Mouse (Mus musculus) small intestine, adult 2 months (tissue): ENCODE measurements around the gene Pcsk4. TPM values are rescaled to one million over a fixed set of nuclear protein-coding genes. Genes with fewer than 3 reads are reported as not detected.

Source experiments
- H3K27ac ChIP-seq: fragments of 200-500 bp; 2 replicates; pipeline ENCODE4 v1.5.1; 2012; ENCODE audit warnings: low read depth, low read length, control low read depth, inconsistent platforms; ENCODE audit not compliant: insufficient read depth
- H3K27me3 ChIP-seq: fragments of 200-500 bp; 2 replicates; pipeline ENCODE4 v1.6.1; 2012; ENCODE audit warnings: mild to moderate bottlenecking, moderate library complexity, low read length, inconsistent platforms; ENCODE audit not compliant: control insufficient read depth, insufficient read depth
- H3K36me3 ChIP-seq: fragments of 200-500 bp; 2 replicates; pipeline ENCODE4 v1.6.1; 2012; ENCODE audit warnings: mild to moderate bottlenecking, low read length, control low read depth, inconsistent platforms; ENCODE audit not compliant: control insufficient read depth, insufficient read depth
- H3K4me1 ChIP-seq: fragments of 200-500 bp; 2 replicates; pipeline ENCODE4 v1.6.1; 2012; ENCODE audit warnings: low read length, inconsistent platforms, mixed read lengths; ENCODE audit not compliant: control insufficient read depth, insufficient read depth, insufficient read length
- H3K4me3 ChIP-seq: fragments of 200-500 bp; 2 replicates; pipeline ENCODE4 v1.5.1; 2012; ENCODE audit warnings: low read depth, mild to moderate bottlenecking, control low read depth, inconsistent platforms, low read length, moderate library complexity
- CTCF ChIP-seq: fragments of 200-500 bp; IDR thresholded peaks from 2 replicates; pipeline ENCODE4 v1.5.1; 2012; ENCODE audit warnings: low read depth, mild to moderate bottlenecking, control low read depth, inconsistent platforms, low read length, moderate library complexity, mixed read lengths; ENCODE audit not compliant: insufficient replicate concordance, insufficient read length; ENCODE audit errors: extremely low read depth
- POLR2A ChIP-seq: fragments of 200-500 bp; IDR thresholded peaks from 2 replicates; pipeline ENCODE4 v1.6.1; 2012; ENCODE audit warnings: low read depth, mild to moderate bottlenecking, control low read depth, inconsistent platforms, low read length, moderate library complexity
- WGBS: fragments of 180-500 bp; shearing (Covaris S2); methylation state at CpG from one replicate; pipeline ENCODE4 v1.1.7; 2018; 5-methylcytosine and 5-hydroxymethylcytosine counted together
- polyA plus RNA-seq: library from polyadenylated mRNA; depleted of rRNA; stranded (reverse); fragments of >200 nt; gene quantifications from 2 replicates; pipeline ENCODE4 v1.2.3, GENCODE M21; 2012; rRNA removed

Pcsk4 gene
- polyA plus RNA-seq, 1 experiment, result 27.0 TPM

DNA sequence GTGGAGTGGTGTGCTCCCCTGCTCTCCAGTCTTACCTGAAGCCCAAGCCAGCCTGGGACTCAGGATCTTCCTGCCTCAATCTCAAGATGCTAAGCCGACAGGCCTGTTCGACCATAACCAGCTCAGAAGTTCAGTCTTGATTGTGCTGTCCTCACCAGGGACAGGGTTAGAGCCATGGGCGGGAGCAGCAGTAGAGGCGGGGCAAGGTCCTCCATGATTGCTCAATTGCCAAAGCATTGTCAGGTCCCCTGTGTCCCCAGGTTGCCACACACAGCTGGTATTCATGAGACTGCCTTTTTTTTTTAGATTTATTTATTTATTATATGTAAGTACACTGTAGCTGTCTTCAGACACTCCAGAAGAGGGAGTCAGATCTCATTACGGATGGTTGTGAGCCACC lies 53.1 kb downstream of the Pcsk4 start:
- H3K27me3 ChIP-seq, result no peaks in the 10 kb centered on the region
- peaks cover 19% of the 10 kb centered on the region for H3K4me1 ChIP-seq
- H3K4me3 ChIP-seq, result no peak overlapping the region
- H3K27ac ChIP-seq, result no peak overlapping the region
- peaks cover 58% of the 10 kb centered on the region for H3K36me3 ChIP-seq
- WGBS, result 58% methylated on average over 5 of the region's 5 CpGs
- TF ChIP-seq POLR2A (no peak), CTCF (no peak)

- TF ChIP-seq CTCF (no peak), POLR2A (no peak)
- no peak overlapping the region for H3K27ac ChIP-seq
- H3K4me3 ChIP-seq, result no peak overlapping the region
- WGBS, result 69% methylated on average over 3 of the region's 3 CpGs
- H3K4me1 ChIP-seq, result peaks cover 32% of the 10 kb centered on the region
- peaks cover 42% of the 10 kb centered on the region for H3K36me3 ChIP-seq
- H3K27me3 ChIP-seq, result no peaks in the 10 kb centered on the region
Measured at GRCm38 (mm10) chr10:80273847-80274246, 55.5 kb downstream of the Pcsk4 start.

GRCm38 (mm10) chr10:80271870-80272585 lies 57.3 kb downstream of the Pcsk4 start:
- H3K4me1 ChIP-seq, result peaks cover 44% of the 10 kb centered on the region
- 66% methylated on average over 8 of the region's 8 CpGs for WGBS
- H3K27ac ChIP-seq, result no peak overlapping the region
- H3K36me3 ChIP-seq, result peaks cover 28% of the 10 kb centered on the region
- H3K4me3 ChIP-seq, result no peak overlapping the region
- TF ChIP-seq CTCF (no peak), POLR2A (peak; percentile 29; the same call in 1 of the 2 replicates)
- H3K27me3 ChIP-seq, result no peaks in the 10 kb centered on the region

Other genes starting within 250 kb of the Pcsk4 start
- 61.2 and 126 TPM in 2 replicates for gene Sbno2, start 223.9 kb downstream of the Pcsk4 start, polyA plus RNA-seq
- gene Stk11, start 213.7 kb downstream of the Pcsk4 start, polyA plus RNA-seq, result 77.5 and 124 TPM in 2 replicates
- 2,309 and 4,813 TPM in 2 replicates for gene Atp5d, start 190.9 kb downstream of the Pcsk4 start, polyA plus RNA-seq
- gene Cbarp, start 188.7 kb downstream of the Pcsk4 start, polyA plus RNA-seq, result 3.7 and 6.6 TPM in 2 replicates
- 151 and 372 TPM in 2 replicates for gene Midn, start 181.2 kb downstream of the Pcsk4 start, polyA plus RNA-seq
- 18.5 and 48.0 TPM in 2 replicates for gene Cirbp, start 163.5 kb downstream of the Pcsk4 start, polyA plus RNA-seq
- gene 1600002K03Rik, start 156.6 kb downstream of the Pcsk4 start, polyA plus RNA-seq, result 6.8 and 9.0 TPM in 2 replicates
- gene Efna2, start 150.0 kb downstream of the Pcsk4 start, polyA plus RNA-seq, result 1.5 and 1.8 TPM in 2 replicates
- 11.6 and 23.7 TPM in 2 replicates for gene Mum1, start 103.1 kb downstream of the Pcsk4 start, polyA plus RNA-seq
- 800 and 1,176 TPM in 2 replicates for gene Ndufs7, start 80.4 kb downstream of the Pcsk4 start, polyA plus RNA-seq
- gene Gamt, start 68.5 kb downstream of the Pcsk4 start, polyA plus RNA-seq, result 13.1 and 55.2 TPM in 2 replicates
- gene Dazap1, start 68.0 kb downstream of the Pcsk4 start, polyA plus RNA-seq, result 46.6 and 89.3 TPM in 2 replicates
- gene Rps15, start 37.0 kb downstream of the Pcsk4 start, polyA plus RNA-seq, result 741 and 887 TPM in 2 replicates
- gene Apc2, start 33.5 kb downstream of the Pcsk4 start, polyA plus RNA-seq, result 0.65 and 0.96 TPM in 2 replicates
- gene 2310011J03Rik, start 9.0 kb downstream of the Pcsk4 start, polyA plus RNA-seq, result 47.4 and 74.1 TPM in 2 replicates
- 186 and 287 TPM in 2 replicates for gene Reep6, start 455 bp upstream of the Pcsk4 start, polyA plus RNA-seq
- 74.2 and 136 TPM in 2 replicates for gene Adamtsl5, start 18.9 kb upstream of the Pcsk4 start, polyA plus RNA-seq
- gene Plk5, start 27.0 kb upstream of the Pcsk4 start, polyA plus RNA-seq, result 0.75 and 5.9 TPM in 2 replicates
- gene Mex3d, start 58.2 kb upstream of the Pcsk4 start, polyA plus RNA-seq, result 10.3 and 20.6 TPM in 2 replicates
- gene Mbd3, start 70.1 kb upstream of the Pcsk4 start, polyA plus RNA-seq, result 55.1 and 85.7 TPM in 2 replicates
- gene Uqcr11, start 77.3 kb upstream of the Pcsk4 start, polyA plus RNA-seq, result 2,051 and 2,588 TPM in 2 replicates
- gene Tcf3, start 104.1 kb upstream of the Pcsk4 start, polyA plus RNA-seq, result 45.6 and 101 TPM in 2 replicates
- 0.29 and 2.8 TPM in 2 replicates for gene Onecut3, start 165.3 kb upstream of the Pcsk4 start, polyA plus RNA-seq
- not detected in 2 replicates for gene Atp8b3, start 209.6 kb upstream of the Pcsk4 start, polyA plus RNA-seq
- gene Rexo1, start 232.1 kb upstream of the Pcsk4 start, polyA plus RNA-seq, result 33.1 and 63.7 TPM in 2 replicates
- gene Klf16, start 247.8 kb upstream of the Pcsk4 start, polyA plus RNA-seq, result 18.4 and 33.2 TPM in 2 replicates